Mouse (Mus musculus) right cerebral cortex, postnatal 10 days (tissue): ENCODE measurements at regions not wholly inside any gene's neighbourhood (a gene's known extent, or its start where the extent isn't known, plus 50 kb on each side); places are given as distances from the start of the nearest gene placed in this dataset.

ENCODE experiments used
- DNase-seq, 2 experiments: peaks; one replicate each; pipeline ENCODE4 v3.0.0; 2021; ENCODE audit warnings: low spot score in 2 of 2

- peak; percentile 39 to 42 for DNase-seq
These were observed 99.6 kb upstream of the Nfe2l3 start for GRCm38 (mm10) chr6:51332841-51333240.

DNA sequence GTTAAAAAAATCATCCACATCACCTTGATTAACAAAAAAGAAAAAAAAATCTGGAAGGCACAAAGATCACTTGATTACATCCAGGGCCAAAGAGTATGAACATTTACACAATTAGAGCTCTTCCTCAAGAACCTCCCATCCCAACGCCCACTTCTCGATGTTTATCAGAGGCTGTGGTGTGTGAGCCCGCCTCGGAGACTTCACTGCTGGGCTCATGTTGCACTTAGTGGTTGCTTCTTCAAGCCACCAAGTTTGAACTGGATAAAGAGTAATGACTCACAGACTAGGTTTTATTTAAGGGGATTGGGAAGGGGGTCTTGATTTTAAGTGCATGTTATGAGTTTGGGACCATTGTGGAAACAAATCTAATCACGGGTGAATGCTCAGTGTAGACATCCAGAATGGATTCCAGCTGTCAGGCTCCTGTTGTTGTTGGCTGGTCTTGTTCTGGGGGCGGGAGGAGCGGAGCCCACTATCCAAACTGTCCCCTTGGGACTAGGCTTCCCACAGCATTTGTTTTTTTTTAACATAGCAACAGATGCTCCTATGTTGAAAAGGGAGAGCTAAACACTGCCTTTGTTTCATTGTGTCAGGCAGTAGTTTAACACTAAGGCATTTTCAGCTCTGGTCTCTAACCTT lies 98.6 kb upstream of the Nfe2l3 start:
- DNase-seq: no peak

GRCm38 (mm10) chr6:51335314-51335713 lies 97.2 kb upstream of the Nfe2l3 start:
- DNase-seq: no peak

- DNase-seq: no peak
These were observed 93.2 kb upstream of the Nfe2l3 start for GRCm38 (mm10) chr6:51339301-51339700.

DNA sequence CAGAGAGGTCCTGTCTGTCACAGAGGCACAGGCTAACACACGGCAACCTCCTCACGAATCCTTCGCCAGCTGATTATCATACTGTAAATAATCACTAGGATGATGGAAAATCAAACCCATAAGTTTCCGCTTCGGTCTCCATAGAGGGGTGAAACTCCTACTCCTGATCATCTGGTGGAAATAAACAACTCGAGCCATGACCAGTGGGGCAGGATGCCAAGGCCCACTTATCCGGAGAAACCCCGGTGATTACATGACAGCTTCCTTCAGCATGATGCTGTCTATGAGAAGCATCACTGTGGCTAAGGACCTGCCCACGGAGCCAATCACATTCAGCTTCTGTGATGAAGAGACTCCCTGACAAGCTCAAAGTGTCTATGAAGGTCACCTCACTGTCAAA lies 84.7 kb upstream of the Nfe2l3 start:
- no peak for DNase-seq

DNA sequence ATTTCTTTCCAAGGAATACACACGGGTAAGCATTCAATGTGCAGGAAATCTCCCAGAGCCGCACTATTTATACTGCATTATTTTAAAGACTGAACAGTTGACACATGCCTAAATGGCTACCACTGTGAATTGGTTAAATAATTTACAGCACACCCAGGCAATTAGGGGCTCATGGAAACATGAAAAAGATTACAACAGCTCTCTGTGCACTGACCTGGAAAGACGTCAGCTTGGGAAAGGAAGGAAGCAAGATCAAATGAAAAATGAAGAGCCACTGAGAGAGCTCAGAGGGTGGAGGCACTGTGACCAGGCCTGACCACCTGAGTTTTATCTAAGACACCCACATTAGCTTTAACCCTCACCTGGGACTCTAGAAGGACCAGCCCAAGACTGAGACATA lies 82.7 kb upstream of the Nfe2l3 start:
- DNase-seq: no peak

DNA sequence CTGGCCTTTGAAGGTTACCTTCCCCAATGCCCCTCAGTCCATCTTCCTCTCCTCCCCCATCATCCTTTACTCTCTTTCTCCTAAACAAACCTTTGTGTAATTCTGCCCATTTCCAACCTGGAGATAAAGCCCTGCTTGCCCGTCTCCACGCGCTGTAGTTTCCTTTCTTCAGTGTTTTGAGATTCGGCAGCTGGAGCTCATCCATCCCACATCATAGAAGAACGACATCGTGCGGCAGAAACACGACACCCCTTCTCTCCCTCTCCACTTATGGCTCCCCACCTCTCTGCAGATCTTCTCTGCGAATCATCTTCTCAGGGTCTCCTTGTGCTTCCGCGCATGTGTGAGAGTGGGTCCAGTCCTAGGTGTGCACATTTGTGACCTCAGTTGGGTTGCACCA lies 77.4 kb upstream of the Nfe2l3 start:
- no peak for DNase-seq

DNA sequence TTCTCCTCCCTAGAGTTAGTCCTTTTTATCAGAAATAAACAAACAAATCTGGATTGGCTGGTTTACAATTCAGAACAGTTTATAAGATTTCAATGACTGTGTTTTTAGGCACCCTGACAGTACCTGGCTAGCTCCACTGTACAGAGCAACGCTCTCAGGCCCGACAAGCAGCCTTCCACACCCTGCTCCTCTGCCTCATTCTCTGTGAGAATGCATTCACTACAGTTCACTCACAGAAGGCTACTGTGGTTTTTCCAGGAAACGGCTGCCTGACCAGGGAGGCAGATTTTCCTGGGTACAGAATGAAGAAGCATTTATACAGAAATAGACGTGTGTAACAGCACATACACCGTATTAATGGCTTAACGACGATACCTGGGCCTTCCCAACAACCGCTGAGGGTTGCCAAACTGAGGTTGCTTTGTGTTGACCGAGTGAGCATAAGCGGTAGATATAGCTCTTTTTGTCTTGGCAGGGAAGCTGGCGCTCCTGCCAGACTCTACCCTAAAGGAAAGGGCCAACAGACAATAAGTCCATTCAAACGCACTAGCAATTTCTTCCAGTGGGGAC lies 70.8 kb upstream of the Nfe2l3 start:
- DNase-seq: no peak

DNA sequence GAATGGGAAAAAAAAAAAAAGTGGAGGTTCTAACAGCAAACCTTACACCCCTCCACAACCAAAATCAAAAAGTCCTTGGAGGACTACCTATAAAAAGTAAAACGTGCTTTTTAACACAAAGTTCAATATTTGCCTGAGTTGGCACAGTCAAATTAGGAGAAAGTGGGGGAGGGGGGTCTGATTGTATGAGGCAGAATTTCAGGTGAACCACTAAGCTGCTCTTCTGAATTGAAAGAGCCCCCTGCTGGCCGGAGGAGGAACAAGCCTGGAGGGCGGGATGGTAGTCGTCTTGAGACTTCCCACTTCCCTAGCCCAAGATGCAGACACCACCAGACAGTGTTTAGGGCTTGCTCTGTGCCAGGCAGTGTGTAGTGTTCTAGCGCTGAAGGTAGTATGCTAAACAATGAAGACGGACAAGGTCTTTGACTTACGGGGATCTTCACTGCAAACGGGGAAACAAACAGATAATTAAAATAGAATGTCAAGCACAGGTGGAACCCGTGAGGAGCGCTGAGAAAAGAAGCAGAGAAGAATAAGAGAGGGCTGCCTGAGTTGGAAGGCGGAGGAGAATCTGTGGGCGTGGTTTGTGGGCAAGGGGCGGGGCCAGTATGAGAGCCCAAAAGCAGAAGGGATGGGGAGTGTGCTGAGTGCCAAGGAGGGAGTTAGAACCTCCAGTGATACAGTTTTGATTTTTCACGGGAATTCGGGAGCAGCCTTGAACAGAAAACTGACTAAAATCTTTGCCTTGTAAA lies 69.8 kb upstream of the Nfe2l3 start:
- peak; percentile 85 to 92 for DNase-seq

DNA sequence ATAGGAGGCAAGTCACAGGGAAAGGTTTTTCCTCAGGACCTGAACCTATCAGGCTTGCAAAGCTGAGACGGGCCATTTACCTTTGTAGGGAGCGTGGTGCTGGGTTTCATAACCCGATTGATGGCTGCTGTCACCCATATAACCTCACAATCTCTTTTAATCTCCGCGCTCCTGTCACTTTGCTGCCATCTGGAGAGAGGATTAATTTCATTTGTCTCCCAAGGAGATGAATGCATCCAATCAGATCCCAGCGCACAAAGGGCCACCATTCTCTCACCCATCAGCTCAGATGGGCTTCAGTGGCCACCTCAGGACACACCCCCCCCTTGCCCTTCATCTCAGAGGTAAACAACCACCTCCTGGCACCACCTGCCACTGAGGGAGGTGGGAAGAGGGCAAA lies 67.7 kb upstream of the Nfe2l3 start:
- DNase-seq: no peak

DNA sequence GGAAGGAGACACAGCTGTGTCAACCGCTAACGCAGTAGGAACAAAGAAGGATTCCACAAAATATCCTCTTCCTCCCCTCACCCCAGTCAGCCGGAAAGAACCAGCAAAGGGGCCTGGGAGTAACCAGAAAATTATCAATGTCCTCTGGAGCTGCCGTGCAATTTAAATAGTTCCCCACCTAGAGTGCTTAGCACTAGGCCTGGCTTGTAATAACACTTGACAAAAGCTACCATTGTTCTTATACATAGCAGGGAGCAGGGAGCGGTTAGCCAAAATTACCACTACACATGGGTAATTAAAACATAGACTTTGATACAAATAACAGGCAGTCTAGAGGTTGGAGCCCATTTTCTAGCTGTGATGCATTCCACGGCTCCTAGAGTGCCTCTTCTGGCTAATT lies 62.7 kb upstream of the Nfe2l3 start:
- DNase-seq: no peak

GRCm38 (mm10) chr6:51372357-51372756 lies 60.1 kb upstream of the Nfe2l3 start:
- no peak for DNase-seq

GRCm38 (mm10) chr6:51378436-51378835 lies 54.0 kb upstream of the Nfe2l3 start:
- no peak for DNase-seq

GRCm38 (mm10) chr6:51379074-51379473 lies 53.4 kb upstream of the Nfe2l3 start:
- DNase-seq: no peak

DNA sequence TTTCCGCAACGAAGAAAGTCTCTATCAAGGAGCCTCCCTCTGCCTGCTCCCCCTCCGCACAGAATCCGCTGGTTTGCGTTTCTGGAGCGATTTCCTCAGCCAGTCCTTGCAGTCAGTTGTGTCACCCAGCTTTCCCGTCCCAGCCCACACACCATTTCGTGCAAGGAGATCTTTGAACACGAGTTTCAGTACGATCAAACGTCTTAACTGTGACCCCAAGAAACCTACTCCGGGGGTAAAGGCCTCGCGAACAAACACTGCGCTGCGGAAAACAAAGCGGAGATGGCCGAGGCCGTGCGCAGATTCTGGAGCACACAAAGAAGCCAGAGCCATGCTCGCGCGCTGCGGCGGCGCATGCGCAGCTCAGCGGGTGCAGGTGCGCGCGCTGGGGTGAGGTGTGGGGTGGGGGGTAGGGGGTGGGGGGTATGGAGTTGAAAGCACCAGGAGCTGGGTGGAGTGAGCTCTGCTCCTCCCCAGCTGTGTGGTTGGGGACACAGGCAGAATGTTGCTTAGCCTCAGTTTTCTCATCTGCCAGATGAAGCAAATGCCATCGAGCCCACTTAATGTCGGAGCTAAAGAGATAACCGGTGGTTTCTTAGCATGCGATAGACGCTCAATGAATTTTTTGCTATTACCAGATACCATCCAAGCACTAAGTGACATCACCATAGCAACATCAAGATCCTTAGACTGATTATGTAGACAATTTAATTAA lies 52.8 kb upstream of the Nfe2l3 start:
- peak; percentile 79 to 83 for DNase-seq

DNA sequence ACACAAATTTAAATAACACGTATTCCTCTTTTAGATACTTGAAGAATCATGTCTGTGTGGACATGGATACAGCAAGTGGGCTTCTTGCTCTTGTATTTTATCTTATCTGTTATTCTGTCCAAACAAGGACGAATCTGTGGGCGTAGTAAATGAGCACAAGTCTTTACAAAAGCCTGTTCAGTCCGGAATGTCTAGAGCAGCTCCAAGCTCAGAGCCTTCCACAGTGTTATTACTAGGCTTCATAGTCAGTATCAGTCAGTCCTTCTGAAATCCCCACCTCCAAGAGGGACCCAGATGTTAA lies 52.2 kb upstream of the Nfe2l3 start:
- no peak for DNase-seq

- no peak for DNase-seq
These were observed 51.0 kb upstream of the Nfe2l3 start for GRCm38 (mm10) chr6:51381465-51381864.
